Mouse (Mus musculus) kidney, postnatal 14 days (tissue): ENCODE measurements around the gene Sat1.

Experiments
- DNase-seq: peaks from one replicate; pipeline ENCODE4 v3.0.0; 2022; ENCODE audit warnings: mixed read lengths

The Sat1 gene

GRCm38 (mm10) chrX:155163553-155163952, 52.7 kb downstream of the Sat1 start:
- no peak for DNase-seq
